Mouse (Mus musculus) midbrain, embryonic 16.5 days (tissue): Measurements from ENCODE around the gene Otop2. TPM values are rescaled to one million over a fixed set of nuclear protein-coding genes. Genes with fewer than 3 reads are reported as not detected.
A peak's percentile ranks its signal among the peaks of the same experiment; 100 is the strongest.

ENCODE experiments used
- ATAC-seq: fragments of 200-750 bp; cut with Nextera tagmentation; 2 replicates; pipeline ENCODE4 v1.8.0; 2017; ENCODE audit warnings: moderate TSS enrichment
- H3K27ac ChIP-seq: fragments of 300-500 bp; sonication (generic); 2 replicates; pipeline ENCODE4 v1.5.1; 2014; ENCODE audit warnings: mild to moderate bottlenecking, low read length, mixed read lengths
- H3K27me3 ChIP-seq: fragments of 300-500 bp; sonication (generic); 2 replicates; pipeline ENCODE4 v1.6.1; 2014; ENCODE audit warnings: low read depth, low read length, mixed read lengths; ENCODE audit not compliant: control insufficient read depth, insufficient read depth
- H3K36me3 ChIP-seq: fragments of 300-500 bp; sonication (generic); 2 replicates; pipeline ENCODE4 v1.6.1; 2014; ENCODE audit warnings: mild to moderate bottlenecking, low read length, moderate library complexity, mixed read lengths; ENCODE audit not compliant: control insufficient read depth, insufficient read depth
- H3K4me1 ChIP-seq: fragments of 300-500 bp; sonication (generic); 2 replicates; pipeline ENCODE4 v1.6.1; 2014; ENCODE audit warnings: mild to moderate bottlenecking, low read length, mixed read lengths; ENCODE audit not compliant: control insufficient read depth, insufficient read depth
- H3K4me2 ChIP-seq: fragments of 300-500 bp; sonication (generic); 2 replicates; pipeline ENCODE4 v1.6.1; 2014; ENCODE audit warnings: mild to moderate bottlenecking, low read length, mixed read lengths
- H3K4me3 ChIP-seq: fragments of 300-500 bp; sonication (generic); 2 replicates; pipeline ENCODE4 v1.5.1; 2014; ENCODE audit warnings: low read depth, mild to moderate bottlenecking, low read length, moderate library complexity, mixed read lengths
- H3K9ac ChIP-seq: fragments of 300-500 bp; sonication (generic); 2 replicates; pipeline ENCODE4 v1.6.1; 2014; ENCODE audit warnings: low read depth, low read length, mixed read lengths
- H3K9me3 ChIP-seq: fragments of 300-500 bp; sonication (generic); replicated peaks from 2 replicates; pipeline ENCODE4 v1.6.1; 2014; ENCODE audit warnings: mild to moderate bottlenecking, low read length, mixed read lengths; ENCODE audit not compliant: control insufficient read depth, poor library complexity, severe bottlenecking
- WGBS: fragments of 180-500 bp; shearing (Covaris S2); extraction: QIAGEN DNeasy Blood & Tissue Kit; methylation state at CpG from one replicate; pipeline ENCODE4 v1.1.7; 2014; 5-methylcytosine and 5-hydroxymethylcytosine counted together
- polyA plus RNA-seq: library from polyadenylated mRNA; unstranded; fragments of >200 nt; fragmentation: Nextera tagmentation; extraction: Ambion mirVana; gene quantifications from 2 replicates; pipeline ENCODE4 v1.2.1, GENCODE M21; 2015

The Otop2 gene
- polyA plus RNA-seq, 1 experiment from 2014 or later = 0.29 TPM

- H3K27ac ChIP-seq = no peak within 1 kb of the TSS
- no peak for ATAC-seq
- H3K4me3 ChIP-seq = 0 out of 2 replicates have a peak within 1 kb of the TSS, but pooled peaks have one; percentile 15
- peak within 1 kb of the TSS; percentile 45; the same call in 1 of the 2 replicates for H3K9ac ChIP-seq
- peak within 1 kb of the TSS; percentile 35 for H3K4me2 ChIP-seq
- H3K9me3 ChIP-seq = no peaks in the 10 kb centered on the region
- H3K36me3 ChIP-seq = no peaks in the 10 kb centered on the region
- peaks cover 67% of the 10 kb centered on the region for H3K27me3 ChIP-seq
- WGBS = 4% methylated on average over 35 of the region's 35 CpGs
- peaks cover 5% of the 10 kb centered on the region for H3K4me1 ChIP-seq
Measured at GRCm38 (mm10) chr11:115321906-115322693, 15.1 kb downstream of the Otop2 start, which contains the start of gene Ush1g. Gene Ush1g, minus strand, starts transcription at chr11:115322041.

- H3K4me3 ChIP-seq = no peak overlapping the region
Measured at GRCm38 (mm10) chr11:115323354-115323753, 16.4 kb downstream of the Otop2 start.

GRCm38 (mm10) chr11:115326730-115327129 lies 19.8 kb downstream of the Otop2 start:
- Histone ChIP-seq H3K36me3 (no peaks in the 10 kb centered on the region), H3K4me3 (no peak overlapping the region), H3K9me3 (no peaks in the 10 kb centered on the region), H3K9ac (no peak overlapping the region), H3K4me2 (no peak overlapping the region), H3K27me3 (peaks cover 25% of the 10 kb centered on the region), H3K4me1 (no peaks in the 10 kb centered on the region; the same call in 1 of the 2 replicates), H3K27ac (no peak overlapping the region)
- 74% methylated on average over 7 of the region's 7 CpGs for WGBS
- no peak for ATAC-seq

More at GRCm38 (mm10) chr11:115323354-115323753, 16.4 kb downstream of the Otop2 start:
- H3K4me2 ChIP-seq = peak overlapping the region; percentile 13; the same call in 1 of the 2 replicates
- H3K9me3 ChIP-seq = no peaks in the 10 kb centered on the region
- H3K27ac ChIP-seq = no peak overlapping the region
- H3K36me3 ChIP-seq = no peaks in the 10 kb centered on the region
- ATAC-seq = no peak
- H3K9ac ChIP-seq = no peak overlapping the region
- H3K27me3 ChIP-seq = peaks cover 55% of the 10 kb centered on the region
- H3K4me1 ChIP-seq = peaks cover 2% of the 10 kb centered on the region; the same call in 1 of the 2 replicates
- WGBS = 19% methylated on average over 32 of the region's 32 CpGs

GRCm38 (mm10) chr11:115329339-115329738 lies 22.4 kb downstream of the Otop2 start:
- H3K36me3 ChIP-seq = no peaks in the 10 kb centered on the region

GRCm38 (mm10) chr11:115334531-115334930 lies 27.6 kb downstream of the Otop2 start, which contains the start of gene Otop3:
Gene Otop3, plus strand, starts transcription at chr11:115334731.
- 3% methylated on average over 29 of the region's 29 CpGs for WGBS

More at GRCm38 (mm10) chr11:115329339-115329738, 22.4 kb downstream of the Otop2 start:
- no peak overlapping the region for H3K4me3 ChIP-seq
- H3K9ac ChIP-seq = no peak overlapping the region
- peaks cover 5% of the 10 kb centered on the region for H3K27me3 ChIP-seq
- H3K27ac ChIP-seq = no peak overlapping the region
- ATAC-seq = no peak
- no peak overlapping the region for H3K4me2 ChIP-seq
- H3K9me3 ChIP-seq = no peaks in the 10 kb centered on the region
- 71% methylated on average over 15 of the region's 15 CpGs for WGBS
- H3K4me1 ChIP-seq = no peaks in the 10 kb centered on the region

GRCm38 (mm10) chr11:115335223-115335622 lies 28.3 kb downstream of the Otop2 start:
- H3K4me2 ChIP-seq = peak overlapping the region; percentile 63
- no peak for ATAC-seq
- no peaks in the 10 kb centered on the region for H3K9me3 ChIP-seq
- H3K36me3 ChIP-seq = no peaks in the 10 kb centered on the region
- H3K4me1 ChIP-seq = no peaks in the 10 kb centered on the region; the same call in 1 of the 2 replicates
- peaks cover 16% of the 10 kb centered on the region; the same call in 1 of the 2 replicates for H3K27me3 ChIP-seq
- H3K9ac ChIP-seq = no peak overlapping the region
- no peak overlapping the region for H3K4me3 ChIP-seq
- H3K27ac ChIP-seq = no peak overlapping the region
- 59% methylated on average over 12 of the region's 12 CpGs for WGBS

More at GRCm38 (mm10) chr11:115334531-115334930, 27.6 kb downstream of the Otop2 start, which contains the start of gene Otop3:
- Histone ChIP-seq H3K4me3 (peak within 1 kb of the TSS; percentile 31), H3K9ac (peak within 1 kb of the TSS; percentile 47), H3K36me3 (no peaks in the 10 kb centered on the region), H3K4me1 (no peaks in the 10 kb centered on the region; the same call in 1 of the 2 replicates), H3K4me2 (peak within 1 kb of the TSS; percentile 63), H3K9me3 (no peaks in the 10 kb centered on the region), H3K27me3 (peaks cover 16% of the 10 kb centered on the region; the same call in 1 of the 2 replicates), H3K27ac (no peak within 1 kb of the TSS)
- no peak for ATAC-seq

GRCm38 (mm10) chr11:115336115-115336514 lies 29.2 kb downstream of the Otop2 start:
- 16% methylated on average over 6 of the region's 6 CpGs for WGBS
- Histone ChIP-seq H3K9ac (no peak overlapping the region), H3K9me3 (no peaks in the 10 kb centered on the region), H3K4me2 (no peak overlapping the region), H3K27me3 (peaks cover 16% of the 10 kb centered on the region; the same call in 1 of the 2 replicates), H3K4me1 (no peaks in the 10 kb centered on the region; the same call in 1 of the 2 replicates), H3K27ac (no peak overlapping the region), H3K36me3 (no peaks in the 10 kb centered on the region), H3K4me3 (no peak overlapping the region)
- ATAC-seq = no peak

- no peak for ATAC-seq
Measured at GRCm38 (mm10) chr11:115337350-115337749, 30.4 kb downstream of the Otop2 start.

GRCm38 (mm10) chr11:115337826-115338225 lies 30.9 kb downstream of the Otop2 start:
- H3K27me3 ChIP-seq = peaks cover 16% of the 10 kb centered on the region; the same call in 1 of the 2 replicates
- H3K4me2 ChIP-seq = no peak overlapping the region
- no peaks in the 10 kb centered on the region for H3K36me3 ChIP-seq
- 100% methylated on average over 1 of the region's 1 CpGs for WGBS
- H3K27ac ChIP-seq = no peak overlapping the region
- H3K4me1 ChIP-seq = no peaks in the 10 kb centered on the region; the same call in 1 of the 2 replicates
- ATAC-seq = no peak
- no peaks in the 10 kb centered on the region for H3K9me3 ChIP-seq
- H3K9ac ChIP-seq = no peak overlapping the region
- no peak overlapping the region for H3K4me3 ChIP-seq

More at GRCm38 (mm10) chr11:115337350-115337749, 30.4 kb downstream of the Otop2 start:
- Histone ChIP-seq H3K9ac (no peak overlapping the region), H3K4me2 (no peak overlapping the region), H3K27me3 (peaks cover 16% of the 10 kb centered on the region; the same call in 1 of the 2 replicates), H3K9me3 (no peaks in the 10 kb centered on the region), H3K4me3 (no peak overlapping the region), H3K4me1 (no peaks in the 10 kb centered on the region; the same call in 1 of the 2 replicates), H3K27ac (no peak overlapping the region), H3K36me3 (no peaks in the 10 kb centered on the region)
- WGBS = 74% methylated on average over 3 of the region's 3 CpGs
